Mouse (Mus musculus) bone marrow macrophage, adult 2 months (primary cell): ENCODE data around the gene 1110032A03Rik.

Experiments used
- CTCF ChIP-seq: IDR thresholded peaks from 2 replicates; pipeline ENCODE4 v1.5.1; 2012; ENCODE audit warnings: low read depth, mild to moderate bottlenecking, low read length, moderate library complexity
- POLR2A ChIP-seq: IDR thresholded peaks from 2 replicates; pipeline ENCODE4 v1.6.1; 2012; ENCODE audit warnings: mild to moderate bottlenecking, low read depth, low read length, borderline replicate concordance

- TF ChIP-seq CTCF: no peak
- TF ChIP-seq POLR2A: no peak
These were observed 21.4 kb downstream of the 1110032A03Rik start for GRCm38 (mm10) chr9:50753947-50754346.
